Mouse (Mus musculus) layer of hippocampus, adult 18-20 months (tissue): ENCODE results near the gene Ric3. TPM values are rescaled to one million over a fixed set of nuclear protein-coding genes. Genes with fewer than 3 reads are reported as not detected.

Experiments
- DNase-seq, 2 experiments: peaks; one replicate each; pipeline ENCODE4 v3.0.0; 2022; ENCODE audit warnings: low spot score in 2 of 2
- total RNA-seq, 2 experiments: library from RNA; stranded (reverse); gene quantifications; 2 replicates each; pipeline ENCODE4 v1.2.3; 2021

Gene Ric3
- total RNA-seq, 2 experiments from 2014 or later: 67.2 to 72.2 TPM

DNA sequence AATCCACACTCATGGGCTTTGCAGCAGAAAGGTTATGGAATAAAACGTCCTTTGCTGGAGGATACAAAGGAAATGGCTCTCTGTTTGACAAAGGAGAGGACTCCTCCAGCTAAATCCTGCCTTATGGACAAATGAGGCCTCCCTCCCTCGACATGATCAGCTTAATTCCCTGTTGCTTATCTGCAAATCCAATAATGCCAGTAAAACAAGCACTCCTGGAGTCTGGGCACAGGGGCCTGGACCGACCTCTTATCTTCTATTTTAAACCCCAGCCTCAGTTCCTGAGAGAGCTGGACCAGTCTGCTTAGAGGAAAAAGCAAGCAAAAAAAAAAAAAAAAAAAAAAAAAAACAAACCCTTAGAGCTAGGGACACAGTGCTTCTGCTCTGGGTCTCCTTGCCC lies 79.5 kb downstream of the Ric3 start:
- DNase-seq: no peak

DNA sequence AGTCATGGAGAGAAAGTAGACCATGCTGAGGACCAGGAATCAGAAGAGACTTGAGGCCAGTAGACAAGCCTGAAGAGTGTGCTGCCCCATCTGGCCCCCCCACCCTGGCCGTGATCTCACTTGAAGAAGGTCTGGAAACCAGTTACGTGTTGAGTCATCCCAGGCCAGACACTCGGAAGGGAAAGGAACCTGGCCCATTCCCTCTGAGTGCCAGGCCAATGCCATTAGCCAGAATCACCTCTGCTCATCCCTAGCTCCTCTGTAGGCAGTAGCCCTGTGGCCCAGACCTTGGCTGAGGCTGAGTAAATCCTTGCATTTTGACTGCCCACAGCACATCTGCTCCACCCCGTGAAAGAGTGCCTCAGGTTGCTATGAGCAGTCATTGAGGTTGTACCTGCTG lies 81.2 kb downstream of the Ric3 start:
- DNase-seq: no peak

DNA sequence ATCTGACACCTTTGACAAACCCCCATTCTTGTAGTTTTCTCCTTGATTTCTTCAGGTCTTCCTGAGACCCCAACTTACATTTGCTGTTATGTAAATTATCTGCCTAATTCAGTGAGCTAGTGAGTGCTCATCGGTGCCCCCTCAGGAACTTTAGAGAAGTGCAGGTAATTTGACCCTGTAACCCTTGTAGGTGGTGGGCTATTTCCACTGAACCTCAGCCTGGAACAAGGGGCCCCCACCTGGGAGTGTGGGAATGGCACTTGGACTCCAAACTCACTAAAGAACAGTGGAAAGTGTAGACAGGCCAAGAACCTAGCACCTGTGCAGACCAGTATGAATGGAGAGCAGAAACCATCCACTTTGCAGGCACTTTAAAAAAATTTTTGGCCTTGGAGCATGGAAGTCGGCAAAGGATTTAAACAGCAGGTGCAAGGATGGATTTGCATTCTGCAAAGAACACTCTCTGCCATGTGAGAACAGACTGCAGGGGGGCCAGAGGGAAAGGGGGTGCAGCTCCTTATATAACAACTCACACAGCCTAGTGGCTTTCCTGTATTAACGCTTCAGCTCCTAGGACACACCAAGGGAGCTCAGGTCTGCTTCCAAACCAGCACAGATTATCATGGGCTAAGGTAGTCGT lies 82.7 kb downstream of the Ric3 start:
- DNase-seq: peak in 1 of 2 experiments; percentile 79

DNA sequence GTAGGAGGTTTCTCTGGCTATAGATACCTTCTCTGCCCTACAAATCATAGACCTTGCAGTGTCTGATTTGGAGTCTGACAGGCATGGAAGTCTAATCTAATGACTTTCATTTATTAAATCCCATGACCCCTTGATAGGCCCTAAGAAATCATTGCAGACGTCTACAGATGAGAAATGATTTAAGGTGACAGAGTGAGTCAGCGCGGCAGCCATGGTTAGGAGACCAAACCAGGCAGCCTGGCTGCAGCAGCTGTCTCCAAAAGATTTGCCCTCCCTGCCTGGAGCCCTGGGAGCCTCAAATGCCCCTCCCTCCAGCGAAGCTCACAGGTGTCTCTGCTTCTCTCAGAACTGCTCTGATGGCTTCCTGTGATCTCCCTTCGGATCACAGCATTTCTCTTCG lies 87.0 kb downstream of the Ric3 start:
- DNase-seq: no peak

DNA sequence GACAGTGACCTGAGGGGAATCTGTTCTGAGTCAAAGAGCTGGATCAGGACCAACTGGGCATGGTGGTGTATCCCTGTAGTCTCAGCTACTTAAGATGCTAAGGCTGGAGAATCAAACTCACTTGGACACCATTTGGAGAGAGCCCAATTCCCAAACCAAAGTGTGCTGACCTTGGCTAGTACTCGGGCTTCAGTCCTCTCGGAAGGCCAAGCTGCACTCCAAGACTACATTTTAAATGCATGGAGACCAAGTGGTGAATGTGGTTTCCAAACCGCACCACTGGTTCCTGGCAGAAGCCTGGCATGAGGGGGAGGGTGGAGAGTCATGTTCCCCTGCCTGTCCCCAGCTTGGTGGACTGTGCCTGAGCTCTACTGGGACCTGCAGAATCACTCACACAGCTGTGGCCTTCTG lies 89.2 kb downstream of the Ric3 start:
- no peak for DNase-seq

DNA sequence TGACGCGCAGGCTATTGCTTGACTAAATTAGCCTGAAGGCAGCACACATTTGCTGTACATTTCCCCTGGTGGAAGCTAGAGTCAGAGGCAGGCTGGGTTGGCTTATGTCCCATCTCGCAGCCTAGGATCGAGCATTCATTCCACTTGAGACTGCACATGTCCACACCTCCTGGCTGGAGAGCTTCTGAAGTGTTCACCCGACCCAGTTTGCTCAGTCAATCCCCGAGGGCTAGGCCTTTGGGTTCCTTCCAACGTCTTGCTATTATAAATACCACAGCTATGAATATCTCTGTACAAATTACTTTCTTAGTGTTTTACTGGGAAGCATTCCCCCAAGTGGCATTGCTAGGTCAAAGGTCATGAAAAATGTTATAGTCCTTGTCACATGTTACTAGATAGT lies 89.9 kb downstream of the Ric3 start:
- no peak for DNase-seq

DNA sequence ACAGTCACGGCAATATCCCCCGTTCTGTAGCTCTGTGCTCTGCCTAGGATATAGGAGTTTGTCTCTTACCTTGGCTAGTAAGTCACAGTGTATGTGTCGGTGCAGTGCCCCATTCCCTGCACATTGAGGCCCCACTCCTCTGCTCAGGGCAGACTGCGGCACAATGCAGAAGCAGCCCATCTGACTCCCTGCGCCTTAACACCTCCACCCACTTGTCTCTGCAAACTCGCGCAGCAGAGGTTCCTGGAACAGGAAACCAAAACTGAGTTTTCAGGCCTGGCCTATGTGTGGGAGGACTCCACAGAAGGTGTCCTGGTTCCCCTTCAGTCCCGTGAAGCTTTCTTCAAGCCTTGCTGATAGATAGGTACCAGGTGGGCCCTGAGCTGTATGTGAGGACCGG lies 91.9 kb downstream of the Ric3 start:
- peak in 1 of 2 experiments; percentile 72 for DNase-seq

DNA sequence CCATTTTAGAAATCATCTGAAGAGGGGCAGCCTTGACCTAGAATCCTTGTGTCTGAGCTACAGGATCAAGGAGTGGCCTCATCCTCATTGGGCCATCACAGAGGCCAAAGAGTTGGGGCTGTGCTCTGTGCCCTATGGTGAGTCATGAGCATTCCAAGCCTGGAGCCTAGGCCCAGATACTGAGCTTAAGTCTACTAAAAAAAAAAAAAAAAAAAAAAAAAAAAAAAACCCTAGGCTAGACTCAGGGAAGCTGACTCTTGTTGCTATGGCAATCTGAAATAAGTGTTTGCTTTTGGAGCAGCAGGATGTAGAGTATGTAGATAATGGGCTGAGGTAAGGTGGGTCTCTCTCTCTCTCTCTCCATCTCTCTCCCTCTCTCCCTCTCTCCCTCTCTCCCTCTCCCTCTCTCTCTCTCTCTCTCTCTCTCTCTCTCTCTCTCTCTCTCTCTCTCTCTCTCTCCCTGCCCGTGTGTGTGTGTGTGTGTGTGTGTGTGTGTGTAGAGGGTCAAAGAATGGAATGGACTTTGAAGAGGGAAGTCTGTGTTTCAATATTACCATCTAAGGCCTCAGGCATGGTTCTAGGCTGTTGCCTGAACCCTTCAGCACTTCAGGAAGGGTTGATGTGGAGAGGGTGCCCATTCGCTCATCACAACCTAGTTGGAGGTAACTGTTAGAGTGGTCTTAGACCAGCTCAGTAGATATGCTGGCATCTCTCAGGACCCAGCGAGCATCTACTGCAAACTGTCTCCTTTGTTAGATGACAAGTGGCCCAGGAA lies 97.0 kb downstream of the Ric3 start:
- no peak for DNase-seq

Other genes starting within 250 kb of the Ric3 start
- not detected for gene Olfr516, start 232.8 kb downstream of the Ric3 start, total RNA-seq
- gene Olfr517, start 211.0 kb downstream of the Ric3 start, total RNA-seq: not detected
- gene Olfr518, start 198.3 kb downstream of the Ric3 start, total RNA-seq: not detected
- gene Olfr519, start 188.9 kb downstream of the Ric3 start, total RNA-seq: not detected
- gene Nlrp10, start 153.2 kb downstream of the Ric3 start, total RNA-seq: under 1 TPM; 0.32 to 0.38 TPM
- gene Eif3f, start 148.9 kb downstream of the Ric3 start, total RNA-seq: 100 to 1,000 TPM; 101 to 103 TPM
- gene Tub, start 133.0 kb downstream of the Ric3 start, total RNA-seq: 100 to 1,000 TPM; 179 TPM
- gene Lmo1, start 91.9 kb upstream of the Ric3 start, total RNA-seq: 10 to 100 TPM; 65.6 to 72.7 TPM